Mouse (Mus musculus) heart, embryonic 12.5 days (tissue): ENCODE data around the gene Csrp3. TPM values are rescaled to one million over a fixed set of nuclear protein-coding genes. Genes with fewer than 3 reads are reported as not detected.
A peak's percentile ranks its signal among the peaks of the same experiment; 100 is the strongest.

Source experiments
- ATAC-seq: fragments of 200-750 bp; cut with Nextera tagmentation; 2 replicates; pipeline ENCODE4 v1.8.0; 2017; ENCODE audit warnings: moderate TSS enrichment, moderate library complexity; ENCODE audit not compliant: insufficient number of reproducible peaks, low FRiP score
- H3K27ac ChIP-seq: fragments of 300-500 bp; sonication (generic); 2 replicates; pipeline ENCODE4 v1.5.1; 2016; ENCODE audit warnings: mild to moderate bottlenecking, moderate library complexity; ENCODE audit not compliant: poor library complexity, severe bottlenecking
- H3K27me3 ChIP-seq: fragments of 300-500 bp; sonication (generic); replicated peaks from 2 replicates; pipeline ENCODE4 v1.6.1; 2016; ENCODE audit warnings: mild to moderate bottlenecking, moderate library complexity
- H3K36me3 ChIP-seq: fragments of 300-500 bp; sonication (generic); 2 replicates; pipeline ENCODE4 v1.6.1; 2016; ENCODE audit warnings: mild to moderate bottlenecking, moderate library complexity
- H3K4me1 ChIP-seq: fragments of 300-500 bp; sonication (generic); replicated peaks from 2 replicates; pipeline ENCODE4 v1.6.1; 2016; ENCODE audit warnings: mild to moderate bottlenecking
- H3K4me2 ChIP-seq: fragments of 300-500 bp; sonication (generic); 2 replicates; pipeline ENCODE4 v1.6.1; 2016; ENCODE audit warnings: mild to moderate bottlenecking, moderate library complexity
- H3K4me3 ChIP-seq: fragments of 300-500 bp; sonication (generic); 2 replicates; pipeline ENCODE4 v1.5.1; 2016; ENCODE audit warnings: mild to moderate bottlenecking
- H3K9ac ChIP-seq: fragments of 300-500 bp; sonication (generic); 2 replicates; pipeline ENCODE4 v1.6.1; 2016; ENCODE audit warnings: mild to moderate bottlenecking, moderate library complexity
- H3K9me3 ChIP-seq: fragments of 300-500 bp; sonication (generic); replicated peaks from 2 replicates; pipeline ENCODE4 v1.6.1; 2016; ENCODE audit warnings: mild to moderate bottlenecking, moderate library complexity
- WGBS: fragments of 180-500 bp; shearing (Covaris S2); methylation state at CpG from one replicate; pipeline ENCODE4 v1.1.7; 2016; 5-methylcytosine and 5-hydroxymethylcytosine counted together
- polyA plus RNA-seq: library from polyadenylated mRNA; unstranded; fragments of >200 nt; fragmentation: Nextera tagmentation; extraction: Ambion mirVana; gene quantifications from 2 replicates; pipeline ENCODE4 v1.2.1, GENCODE M21; 2016

Csrp3 gene
- polyA plus RNA-seq, 1 experiment from 2014 or later: 1,088 TPM

DNA sequence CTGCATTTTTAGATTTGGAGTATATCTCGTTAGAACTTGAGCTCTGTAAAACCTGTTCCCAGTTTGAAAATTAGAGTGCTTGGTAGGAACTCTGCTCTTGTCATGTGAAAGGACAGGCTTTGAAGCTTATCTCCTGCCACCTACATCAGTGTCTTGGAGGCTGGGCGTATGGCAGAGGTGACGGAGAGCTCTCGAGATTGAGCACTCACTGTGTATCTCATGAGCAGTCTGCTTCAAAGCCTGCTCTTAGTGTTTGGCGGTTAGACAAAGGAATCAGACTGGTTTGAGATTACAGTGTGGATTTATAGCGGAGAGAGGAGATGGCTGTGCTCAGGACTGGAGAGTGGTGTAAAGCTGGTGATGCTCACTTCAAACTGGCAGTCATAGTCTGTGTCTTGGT, 22.7 kb downstream of the Csrp3 start:
- Histone ChIP-seq H3K27me3 (no peaks in the 10 kb centered on the region), H3K4me2 (no peak overlapping the region), H3K4me1 (peaks cover 42% of the 10 kb centered on the region), H3K4me3 (no peak overlapping the region), H3K36me3 (peaks cover 59% of the 10 kb centered on the region), H3K9me3 (no peaks in the 10 kb centered on the region), H3K27ac (peak overlapping the region; percentile 69), H3K9ac (no peak overlapping the region)
- ATAC-seq: peak; percentile 63
- WGBS: 46% methylated on average over 6 of the region's 6 CpGs

DNA sequence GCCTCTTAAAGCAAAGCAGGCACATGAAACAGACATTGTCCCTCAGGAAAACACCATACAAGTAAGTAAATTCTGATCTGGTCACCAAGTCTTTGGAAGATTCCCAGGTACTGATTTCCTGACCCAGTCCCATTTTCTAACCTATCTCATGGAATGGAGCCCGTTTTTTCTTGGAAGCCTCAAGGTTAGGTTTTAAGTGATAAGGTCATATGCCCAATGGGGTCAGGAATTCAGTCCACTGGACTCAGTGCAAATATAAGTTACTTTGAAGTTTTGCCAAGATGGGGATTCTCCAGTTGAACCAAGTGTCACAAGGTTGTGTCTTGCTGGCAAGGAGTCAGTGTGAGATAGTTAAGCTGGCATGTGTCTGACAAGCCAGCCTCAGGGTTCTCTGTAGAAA, 23.2 kb downstream of the Csrp3 start:
- Histone ChIP-seq H3K27ac (peak overlapping the region; percentile 69), H3K9me3 (no peaks in the 10 kb centered on the region), H3K4me2 (no peak overlapping the region), H3K4me1 (peaks cover 40% of the 10 kb centered on the region), H3K27me3 (no peaks in the 10 kb centered on the region), H3K4me3 (no peak overlapping the region), H3K36me3 (peaks cover 64% of the 10 kb centered on the region), H3K9ac (no peak overlapping the region)
- 0 out of 2 replicates have a peak, but pooled peaks have one; percentile 19 for ATAC-seq
- 35% methylated on average over 1 of the region's 1 CpGs for WGBS

GRCm38 (mm10) chr7:48823621-48824020, 24.2 kb downstream of the Csrp3 start:
- H3K36me3 ChIP-seq: peaks cover 74% of the 10 kb centered on the region
- no peak for ATAC-seq
- H3K27ac ChIP-seq: no peak overlapping the region

GRCm38 (mm10) chr7:48821654-48822053, 26.2 kb downstream of the Csrp3 start:
- Histone ChIP-seq H3K9ac (no peak overlapping the region), H3K4me3 (no peak overlapping the region)
- WGBS: 90% methylated on average over 5 of the region's 5 CpGs

More at GRCm38 (mm10) chr7:48823621-48824020, 24.2 kb downstream of the Csrp3 start:
- 92% methylated on average over 3 of the region's 3 CpGs for WGBS
- Histone ChIP-seq H3K9ac (no peak overlapping the region), H3K4me3 (no peak overlapping the region), H3K4me2 (no peak overlapping the region), H3K9me3 (no peaks in the 10 kb centered on the region), H3K27me3 (no peaks in the 10 kb centered on the region), H3K4me1 (peaks cover 32% of the 10 kb centered on the region)

DNA sequence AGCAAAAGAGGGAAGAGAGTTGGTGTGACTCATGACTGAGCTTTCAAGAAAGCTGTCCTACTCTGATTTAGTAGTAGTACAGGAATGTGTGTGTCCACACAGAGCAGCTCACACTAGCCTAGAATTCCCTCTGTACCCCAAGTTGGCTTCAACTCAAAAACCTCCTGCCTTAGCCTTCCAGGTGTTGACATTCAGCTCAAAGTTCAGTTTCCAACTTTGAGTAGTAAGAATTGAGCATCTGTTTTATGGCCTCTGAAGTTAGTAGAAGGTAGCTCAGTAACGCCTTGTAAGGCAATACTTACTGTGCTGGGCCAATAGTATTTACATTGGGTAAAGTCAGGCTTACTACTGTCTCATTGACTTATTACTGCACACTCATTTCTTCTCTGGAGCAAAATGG, 34.2 kb downstream of the Csrp3 start:
- no peak overlapping the region for H3K4me2 ChIP-seq
- no peaks in the 10 kb centered on the region for H3K9me3 ChIP-seq
- 82% methylated on average over 1 of the region's 1 CpGs for WGBS
- no peak overlapping the region for H3K4me3 ChIP-seq
- H3K27ac ChIP-seq: no peak overlapping the region
- no peaks in the 10 kb centered on the region for H3K27me3 ChIP-seq
- H3K9ac ChIP-seq: no peak overlapping the region
- H3K36me3 ChIP-seq: peaks cover 50% of the 10 kb centered on the region
- no peaks in the 10 kb centered on the region for H3K4me1 ChIP-seq
- no peak for ATAC-seq

More at GRCm38 (mm10) chr7:48821654-48822053, 26.2 kb downstream of the Csrp3 start:
- Histone ChIP-seq H3K27me3 (no peaks in the 10 kb centered on the region), H3K27ac (no peak overlapping the region), H3K4me2 (no peak overlapping the region), H3K4me1 (peaks cover 25% of the 10 kb centered on the region), H3K36me3 (peaks cover 69% of the 10 kb centered on the region), H3K9me3 (no peaks in the 10 kb centered on the region)
- no peak for ATAC-seq

DNA sequence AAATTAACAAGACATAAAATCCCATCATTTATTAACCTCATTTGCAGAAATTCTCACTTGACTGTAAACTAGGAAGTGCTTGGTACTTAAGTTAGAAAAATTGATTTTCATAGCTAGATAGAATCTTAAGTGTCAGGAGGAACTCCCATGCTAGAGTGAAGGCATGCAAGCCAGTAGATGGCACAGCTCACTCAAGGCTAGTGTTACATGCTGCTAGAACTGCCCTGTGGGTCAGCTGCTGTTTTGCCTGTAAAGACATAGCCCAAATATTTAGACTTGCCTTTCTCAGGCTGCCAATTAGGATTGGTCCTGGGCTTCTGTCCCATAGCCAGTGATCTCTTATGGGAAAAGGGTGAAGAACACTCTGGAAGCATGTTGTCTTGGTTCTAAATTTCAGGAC, 35.5 kb downstream of the Csrp3 start:
- Histone ChIP-seq H3K4me2 (no peak overlapping the region), H3K4me1 (no peaks in the 10 kb centered on the region), H3K9me3 (no peaks in the 10 kb centered on the region), H3K27ac (no peak overlapping the region), H3K27me3 (no peaks in the 10 kb centered on the region), H3K4me3 (no peak overlapping the region), H3K9ac (no peak overlapping the region), H3K36me3 (peaks cover 50% of the 10 kb centered on the region)
- no peak for ATAC-seq

DNA sequence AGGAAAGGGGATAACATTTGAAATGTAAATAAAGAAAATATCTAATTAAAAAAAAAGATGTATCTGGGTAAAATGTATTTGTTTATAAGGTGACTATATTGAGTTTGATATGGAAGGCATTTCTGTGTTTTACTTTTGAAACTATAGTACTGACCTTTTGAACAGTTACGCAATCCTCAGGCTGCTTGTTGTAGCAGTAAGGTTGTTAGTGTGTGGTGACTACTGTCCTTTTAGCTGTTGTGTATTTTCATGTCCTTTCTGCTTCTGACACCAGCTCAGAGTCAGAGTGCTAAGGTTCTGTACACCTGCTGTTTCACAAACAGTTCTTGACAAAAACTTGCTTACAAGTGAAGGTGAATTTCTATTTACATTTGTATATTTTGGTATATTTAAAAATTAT, 37.2 kb downstream of the Csrp3 start:
- Histone ChIP-seq H3K9me3 (no peaks in the 10 kb centered on the region), H3K27me3 (no peaks in the 10 kb centered on the region), H3K4me1 (no peaks in the 10 kb centered on the region), H3K36me3 (peaks cover 55% of the 10 kb centered on the region), H3K27ac (no peak overlapping the region), H3K4me2 (no peak overlapping the region), H3K9ac (no peak overlapping the region), H3K4me3 (no peak overlapping the region)
- no peak for ATAC-seq
- 91% methylated on average over 1 of the region's 1 CpGs for WGBS

GRCm38 (mm10) chr7:48806587-48806986, 41.2 kb downstream of the Csrp3 start:
- Histone ChIP-seq H3K9me3 (no peaks in the 10 kb centered on the region), H3K9ac (no peak overlapping the region), H3K27ac (no peak overlapping the region), H3K36me3 (peaks cover 56% of the 10 kb centered on the region), H3K27me3 (no peaks in the 10 kb centered on the region), H3K4me1 (no peaks in the 10 kb centered on the region), H3K4me2 (no peak overlapping the region), H3K4me3 (no peak overlapping the region)
- 80% methylated on average over 4 of the region's 4 CpGs for WGBS
- no peak for ATAC-seq

DNA sequence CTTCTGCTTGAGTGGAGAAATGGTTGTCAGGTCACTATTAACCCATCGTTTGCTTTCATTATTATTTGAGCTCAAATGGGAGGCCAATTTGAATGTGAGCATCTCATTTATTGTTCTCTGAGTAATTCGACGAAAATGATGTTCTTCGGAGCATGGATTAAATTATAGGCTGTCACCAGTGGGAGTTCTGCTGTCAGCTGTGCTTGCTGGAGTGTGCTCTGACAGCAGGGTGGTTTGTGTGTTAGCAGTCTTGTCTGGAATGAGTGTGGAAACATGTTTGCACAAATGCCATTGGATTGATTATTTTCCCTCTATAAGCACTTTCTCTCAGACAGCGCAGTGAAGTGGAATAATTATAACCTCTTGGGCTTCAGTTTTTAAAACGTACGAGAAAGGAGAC, 44.5 kb downstream of the Csrp3 start:
- no peak for ATAC-seq
- Histone ChIP-seq H3K4me2 (no peak overlapping the region), H3K9me3 (no peaks in the 10 kb centered on the region), H3K27me3 (no peaks in the 10 kb centered on the region), H3K4me3 (no peak overlapping the region), H3K36me3 (peaks cover 51% of the 10 kb centered on the region), H3K27ac (no peak overlapping the region), H3K4me1 (no peaks in the 10 kb centered on the region), H3K9ac (no peak overlapping the region)
- WGBS: 90% methylated on average over 7 of the region's 7 CpGs

GRCm38 (mm10) chr7:48795130-48795529, 52.7 kb downstream of the Csrp3 start:
- 87% methylated on average over 3 of the region's 3 CpGs for WGBS
- Histone ChIP-seq H3K9ac (no peak overlapping the region), H3K27ac (no peak overlapping the region), H3K36me3 (peaks cover 12% of the 10 kb centered on the region), H3K9me3 (no peaks in the 10 kb centered on the region), H3K4me3 (no peak overlapping the region), H3K27me3 (no peaks in the 10 kb centered on the region), H3K4me2 (no peak overlapping the region), H3K4me1 (peaks cover 11% of the 10 kb centered on the region)
- no peak for ATAC-seq

DNA sequence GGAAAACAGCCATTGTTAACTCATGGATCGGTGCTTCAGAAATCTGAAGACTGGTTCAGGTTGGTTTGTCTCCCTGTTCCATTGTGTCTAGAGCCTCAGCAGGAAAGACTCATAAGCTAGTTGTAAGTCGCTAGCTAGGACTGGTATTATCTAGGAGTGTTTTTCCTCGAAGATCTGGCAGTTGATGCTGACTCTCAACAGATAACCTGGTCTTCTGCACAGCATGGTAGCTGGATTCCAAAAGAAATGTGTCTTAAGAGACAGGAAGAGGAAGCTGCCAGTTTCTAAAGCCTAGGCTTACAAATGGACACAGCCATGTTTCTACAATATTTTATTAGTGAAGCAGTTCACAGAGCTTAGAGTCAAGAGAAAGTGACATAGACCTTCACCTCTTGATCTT, 56.4 kb downstream of the Csrp3 start:
- H3K4me3 ChIP-seq: no peak overlapping the region
- H3K9ac ChIP-seq: no peak overlapping the region
- H3K4me2 ChIP-seq: no peak overlapping the region
- 75% methylated on average over 3 of the region's 3 CpGs for WGBS
- ATAC-seq: no peak
- H3K4me1 ChIP-seq: peaks cover 9% of the 10 kb centered on the region
- no peaks in the 10 kb centered on the region for H3K9me3 ChIP-seq
- peaks cover 9% of the 10 kb centered on the region; the same call in 1 of the 2 replicates for H3K36me3 ChIP-seq
- H3K27ac ChIP-seq: no peak overlapping the region
- H3K27me3 ChIP-seq: no peaks in the 10 kb centered on the region

DNA sequence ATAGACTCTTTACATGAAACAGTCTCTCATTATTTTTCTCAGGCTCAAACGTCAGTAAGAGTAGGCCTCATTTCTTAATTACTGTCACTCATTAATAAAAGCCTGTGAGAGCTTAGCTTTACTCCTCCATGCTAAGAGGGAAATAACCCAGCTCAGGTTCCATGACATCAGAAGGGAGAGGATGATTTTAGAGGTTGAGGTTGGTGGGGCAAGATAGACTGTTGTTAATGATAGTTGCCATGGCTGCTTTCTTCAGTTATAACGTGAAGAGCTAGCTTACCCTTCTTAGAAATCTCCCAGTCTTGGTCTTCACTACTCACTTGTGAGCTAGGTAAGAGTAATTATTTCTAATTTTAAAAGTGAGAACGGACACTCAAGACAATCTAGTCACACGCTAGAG, 57.7 kb downstream of the Csrp3 start:
- Histone ChIP-seq H3K9ac (no peak overlapping the region), H3K27ac (no peak overlapping the region), H3K4me3 (no peak overlapping the region), H3K4me1 (peaks cover 9% of the 10 kb centered on the region), H3K27me3 (no peaks in the 10 kb centered on the region), H3K9me3 (no peaks in the 10 kb centered on the region), H3K36me3 (0 out of 2 replicates have a peak, but pooled peaks cover 5% of the 10 kb centered on the region), H3K4me2 (0 out of 2 replicates have a peak overlapping the region, but pooled peaks have one; percentile 40)
- no peak for ATAC-seq
- WGBS: 58% methylated on average over 4 of the region's 4 CpGs
